Mouse (Mus musculus): ENCODE measurements at regions not wholly inside any gene's neighbourhood (a gene's known extent, or its start where the extent isn't known, plus 50 kb on each side); places are given as distances from the start of the nearest gene placed in this dataset.

GRCm38 (mm10) chr9:85126541-85126940 is 186.0 kb upstream of the Gm11114 start:
- no peak for DNase-seq (ENCODE audit: low spot score in 2 of 2)

- no peak for DNase-seq (ENCODE audit: low spot score in 2 of 2)
Measured at GRCm38 (mm10) chr9:85127107-85127506, 185.5 kb upstream of the Gm11114 start.

- DNase-seq (ENCODE audit: low spot score in 2 of 2) = no peak
Measured at GRCm38 (mm10) chr9:85134900-85135299, 177.7 kb upstream of the Gm11114 start.

- no peak for DNase-seq (ENCODE audit: low spot score in 2 of 2)
Measured at GRCm38 (mm10) chr9:85136715-85137582, 175.6 kb upstream of the Gm11114 start.

- DNase-seq (ENCODE audit: low spot score in 2 of 2) = peak; percentile 4 to 13
Measured at GRCm38 (mm10) chr9:85139891-85140290, 172.7 kb upstream of the Gm11114 start.

GRCm38 (mm10) chr9:85144363-85144762 is 168.2 kb upstream of the Gm11114 start:
- no peak for DNase-seq (ENCODE audit: low spot score in 2 of 2)

- DNase-seq (ENCODE audit: low spot score in 2 of 2) = no peak
Measured at GRCm38 (mm10) chr9:85165632-85166031, 146.9 kb upstream of the Gm11114 start.

GRCm38 (mm10) chr9:85167243-85167642 is 145.3 kb upstream of the Gm11114 start:
- no peak for DNase-seq (ENCODE audit: low spot score in 2 of 2)

GRCm38 (mm10) chr9:85174431-85174830 is 138.1 kb upstream of the Gm11114 start:
- peak in 1 of 2 experiments; percentile 1 for DNase-seq (ENCODE audit: low spot score in 2 of 2)

GRCm38 (mm10) chr9:85201202-85201601 is 111.4 kb upstream of the Gm11114 start:
- no peak for DNase-seq (ENCODE audit: low spot score in 2 of 2)

GRCm38 (mm10) chr9:85224870-85225269 is 87.7 kb upstream of the Gm11114 start:
- peak in 1 of 2 experiments; percentile 1 for DNase-seq (ENCODE audit: low spot score in 2 of 2)
